ENCODE assay signal across 17 mouse cellular contexts in genomic region chr5:150362241-150362640, GRCm38 (mm10).
"Had no signal": no experiment of that assay in that cellular context is flagged by ENCODE, and none has a peak within 500 bp of the region (broad histone marks: within the 10 kb centered on the region; RNA-seq: fewer than 3 reads in every experiment).

No protein-coding gene starts in this region.

- DNase-seq: kidney, postnatal 14 days; left cerebral cortex, postnatal 4 days; lung, embryonic 14.5 days; lung, postnatal 10 days; lung, postnatal 4 days; midbrain, embryonic 14.5 days; right cerebral cortex, adult 18-20 months; right cerebral cortex, postnatal 25 days; thymus, adult 18-20 months; thymus, postnatal 14 days had no signal

- H3K4me2 ChIP-seq: kidney, embryonic 15.5 days; limb, embryonic 13.5 days; liver, embryonic 11.5 days; lung, embryonic 14.5 days; neural tube, embryonic 15.5 days had no signal

- H3K27me3 ChIP-seq: kidney, embryonic 15.5 days; limb, embryonic 13.5 days; neural tube, embryonic 15.5 days had no signal

- H3K9ac ChIP-seq: kidney, embryonic 15.5 days; limb, embryonic 13.5 days; lung, embryonic 14.5 days; neural tube, embryonic 15.5 days had no signal

- H3K27ac ChIP-seq: kidney, embryonic 15.5 days; layer of hippocampus, adult 2 months; limb, embryonic 13.5 days; midbrain, embryonic 10.5 days; neural tube, embryonic 15.5 days had no signal

- H3K36me3 ChIP-seq: limb, embryonic 13.5 days; midbrain, embryonic 10.5 days had no signal

- H3K4me1 ChIP-seq: kidney, embryonic 15.5 days; limb, embryonic 13.5 days; midbrain, embryonic 10.5 days; neural tube, embryonic 15.5 days had no signal

- H3K4me3 ChIP-seq: kidney, embryonic 15.5 days; layer of hippocampus, adult 2 months; limb, embryonic 13.5 days; midbrain, embryonic 10.5 days; myocyte; neural tube, embryonic 15.5 days had no signal

- H3K9me3 ChIP-seq: kidney, embryonic 15.5 days had no signal
